Comparison of ENCODE assay signal across 23 mouse cellular contexts in the genomic region with DNA sequence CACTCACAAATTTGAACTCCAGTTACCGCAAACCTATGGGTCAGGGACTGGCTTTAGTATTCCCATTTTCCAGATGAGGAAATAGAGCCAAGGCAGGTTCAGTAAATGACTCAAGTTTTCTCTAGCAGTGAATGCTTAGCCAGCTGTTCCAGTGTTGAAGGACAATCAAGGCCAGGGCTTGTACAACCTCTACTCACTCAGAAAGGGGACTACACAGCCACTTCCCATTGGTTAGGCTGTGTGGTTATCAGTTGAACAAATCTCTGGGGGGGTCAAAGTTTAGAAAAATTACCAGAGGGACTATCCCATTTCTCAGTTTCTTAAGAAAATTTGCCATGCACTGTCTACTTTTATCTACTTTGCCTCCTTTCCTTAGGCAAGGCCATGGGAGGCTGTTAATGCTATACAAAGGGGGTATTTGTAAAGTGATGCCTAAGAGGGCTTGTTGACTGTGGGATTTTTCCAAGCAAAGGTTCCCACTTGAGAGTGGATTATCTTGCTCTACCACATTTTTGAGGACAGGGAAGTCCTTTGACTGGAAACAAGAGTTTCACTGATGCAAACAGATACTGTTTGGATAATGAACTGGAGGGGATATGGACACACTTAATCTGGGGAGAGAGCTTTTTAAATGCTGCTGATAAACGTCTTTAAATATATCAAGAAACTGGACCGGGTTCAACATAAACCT. TPM values are rescaled to one million over a fixed set of nuclear protein-coding genes. Genes with fewer than 3 reads are reported as not detected.
A peak's percentile ranks its signal among the peaks of the same experiment; 100 is the strongest.
DNase-seq lines count a peak whose midpoint lies in the region; ATAC-seq and TF ChIP-seq lines count a peak whose summit lies in the region.
"Had no signal": no experiment of that assay in that cellular context is flagged by ENCODE, and none has a peak within 500 bp of the region (broad histone marks: within the 10 kb centered on the region; RNA-seq: fewer than 3 reads in every experiment).

No protein-coding gene starts in this region.

- no peak for ATAC-seq in heart, embryonic 13.5 days (ENCODE audit: extremely low read depth, insufficient number of reproducible peaks, low FRiP score, low TSS enrichment)
- ATAC-seq in embryonic facial prominence, embryonic 14.5 days (ENCODE audit: low read depth) = peak; percentile 86
- ATAC-seq in lung, embryonic 14.5 days (ENCODE audit: insufficient read depth) = peak; percentile 84
- ATAC-seq in stomach, embryonic 14.5 days (ENCODE audit: insufficient number of reproducible peaks, insufficient read depth, low FRiP score, low read depth) = peak; percentile 87
- ATAC-seq: forebrain, embryonic 16.5 days; hindbrain, embryonic 16.5 days had no signal

- no peaks in the 10 kb centered on the region for H3K9me3 ChIP-seq in heart, embryonic 13.5 days
- no peaks in the 10 kb centered on the region for H3K9me3 ChIP-seq in embryonic facial prominence, embryonic 14.5 days (ENCODE audit: control insufficient read depth, low read length)
- H3K9me3 ChIP-seq in lung, embryonic 14.5 days (ENCODE audit: low read depth, low read length) = no peaks in the 10 kb centered on the region
- H3K9me3 ChIP-seq in stomach, embryonic 14.5 days (ENCODE audit: control insufficient read depth, low read depth, low read length) = peaks cover 3% of the 10 kb centered on the region; the same call in 1 of the 2 replicates
- H3K9me3 ChIP-seq: limb, embryonic 10.5 days; midbrain, embryonic 12.5 days; neural tube, embryonic 13.5 days had no signal

- no peak for DNase-seq in heart, adult 11 months
- DNase-seq in embryonic facial prominence, embryonic 14.5 days (ENCODE audit: low spot score) = peak; percentile 86
- DNase-seq in lung, embryonic 14.5 days = peak; percentile 85
- DNase-seq in right cerebral cortex, postnatal 36 days (ENCODE audit: low spot score in 2 of 2) = no peak
- DNase-seq in spleen, adult 12 weeks (ENCODE audit: low spot score) = no peak
- DNase-seq: adrenal gland, postnatal 25 days; B cell, adult 2 months; cerebellum, adult 18-20 months; gastrocnemius, adult 2 months; heart, adult 2 months; heart, postnatal 10 days; kidney, adult 8-10 months; right cerebral cortex, postnatal 4 days; thymus, adult 2 months had no signal

- peak overlapping the region; percentile 30; the same call in 1 of the 2 replicates for H3K27ac ChIP-seq in heart, embryonic 13.5 days (replicated peaks)
- no peak overlapping the region; the same call in 1 of the 2 replicates for H3K27ac ChIP-seq in embryonic facial prominence, embryonic 14.5 days (replicated peaks; ENCODE audit: low read depth, low read length)
- H3K27ac ChIP-seq in lung, embryonic 14.5 days (ENCODE audit: low read depth) = peak overlapping the region; percentile 72
- peak overlapping the region; percentile 71; the same call in 1 of the 2 replicates for H3K27ac ChIP-seq in stomach, embryonic 14.5 days (ENCODE audit: low read length)
- H3K27ac ChIP-seq: gastrocnemius, adult 2 months; heart, adult 2 months; layer of hippocampus, adult 2 months; limb, embryonic 10.5 days; midbrain, embryonic 12.5 days; neural tube, embryonic 13.5 days had no signal

- TF ChIP-seq CTCF in lung, embryonic 14.5 days (IDR thresholded peaks at IDR 0.05; ENCODE audit: low read depth) = no peak

- no peak overlapping the region for H3K4me3 ChIP-seq in heart, embryonic 13.5 days
- no peak overlapping the region for H3K4me3 ChIP-seq in embryonic facial prominence, embryonic 14.5 days (ENCODE audit: low read depth, low read length)
- H3K4me3 ChIP-seq in lung, embryonic 14.5 days (ENCODE audit: low read depth, low read length) = no peak overlapping the region
- no peak overlapping the region for H3K4me3 ChIP-seq in stomach, embryonic 14.5 days (ENCODE audit: low read depth, low read length)
- H3K4me3 ChIP-seq: gastrocnemius, adult 2 months; heart, adult 2 months; layer of hippocampus, adult 2 months; limb, embryonic 10.5 days; midbrain, embryonic 12.5 days; neural tube, embryonic 13.5 days had no signal

- WGBS in heart, embryonic 13.5 days = 53% methylated on average over 3 of the region's 3 CpGs
- WGBS in embryonic facial prominence, embryonic 14.5 days = 44% methylated on average over 3 of the region's 3 CpGs
- 48% methylated on average over 3 of the region's 3 CpGs for WGBS in lung, embryonic 14.5 days
- WGBS in stomach, embryonic 14.5 days = 49% methylated on average over 3 of the region's 3 CpGs

- no peak overlapping the region for H3K4me2 ChIP-seq in heart, embryonic 13.5 days
- H3K4me2 ChIP-seq in embryonic facial prominence, embryonic 14.5 days (ENCODE audit: low read depth, low read length) = no peak overlapping the region
- H3K4me2 ChIP-seq in lung, embryonic 14.5 days = no peak overlapping the region
- H3K4me2 ChIP-seq in stomach, embryonic 14.5 days (replicated peaks; ENCODE audit: low read depth, low read length) = no peak overlapping the region
- H3K4me2 ChIP-seq: liver, embryonic 11.5 days; midbrain, embryonic 12.5 days; neural tube, embryonic 13.5 days had no signal

- H3K36me3 ChIP-seq in heart, embryonic 13.5 days = no peaks in the 10 kb centered on the region
- H3K36me3 ChIP-seq in embryonic facial prominence, embryonic 14.5 days (ENCODE audit: control insufficient read depth, insufficient read depth, low read length) = no peaks in the 10 kb centered on the region
- no peaks in the 10 kb centered on the region for H3K36me3 ChIP-seq in lung, embryonic 14.5 days (ENCODE audit: insufficient read depth)
- no peaks in the 10 kb centered on the region for H3K36me3 ChIP-seq in stomach, embryonic 14.5 days (ENCODE audit: control insufficient read depth, insufficient read depth, low read length)
- H3K36me3 ChIP-seq: limb, embryonic 10.5 days; midbrain, embryonic 12.5 days; neural tube, embryonic 13.5 days had no signal

- H3K4me1 ChIP-seq in heart, embryonic 13.5 days = peaks cover 11% of the 10 kb centered on the region
- no peaks in the 10 kb centered on the region for H3K4me1 ChIP-seq in embryonic facial prominence, embryonic 14.5 days (ENCODE audit: control insufficient read depth, insufficient read depth, low read length)
- H3K4me1 ChIP-seq in lung, embryonic 14.5 days (ENCODE audit: insufficient read depth) = no peaks in the 10 kb centered on the region
- 0 out of 2 replicates have a peak, but pooled peaks cover 5% of the 10 kb centered on the region for H3K4me1 ChIP-seq in stomach, embryonic 14.5 days (ENCODE audit: control insufficient read depth, insufficient read depth, low read length)
- H3K4me1 ChIP-seq: limb, embryonic 10.5 days; midbrain, embryonic 12.5 days; neural tube, embryonic 13.5 days had no signal

- H3K27me3 ChIP-seq in heart, embryonic 13.5 days (replicated peaks) = no peaks in the 10 kb centered on the region
- H3K27me3 ChIP-seq in embryonic facial prominence, embryonic 14.5 days (replicated peaks; ENCODE audit: control insufficient read depth, insufficient read depth, low read length) = no peaks in the 10 kb centered on the region
- H3K27me3 ChIP-seq in lung, embryonic 14.5 days (ENCODE audit: insufficient read depth, low read length) = no peaks in the 10 kb centered on the region
- no peaks in the 10 kb centered on the region for H3K27me3 ChIP-seq in stomach, embryonic 14.5 days (ENCODE audit: control insufficient read depth, insufficient read depth, low read length)
- H3K27me3 ChIP-seq: midbrain, embryonic 12.5 days; neural tube, embryonic 13.5 days had no signal

- no peak overlapping the region for H3K9ac ChIP-seq in heart, embryonic 13.5 days
- H3K9ac ChIP-seq in embryonic facial prominence, embryonic 14.5 days (ENCODE audit: low read depth, low read length) = no peak overlapping the region
- H3K9ac ChIP-seq in lung, embryonic 14.5 days = no peak overlapping the region
- H3K9ac ChIP-seq in stomach, embryonic 14.5 days (replicated peaks; ENCODE audit: low read depth, low read length) = no peak overlapping the region
- H3K9ac ChIP-seq: midbrain, embryonic 12.5 days; neural tube, embryonic 13.5 days had no signal

RNA-seq across cellular contexts. Expression of a gene that starts 30.2 kb away (rescaled TPM):
- not detected in 2 replicates for polyA plus RNA-seq in heart, embryonic 13.5 days (2015; fragmentation: Nextera tagmentation; extraction: Ambion mirVana)
- polyA plus RNA-seq in embryonic facial prominence, embryonic 14.5 days (2014; fragmentation: Nextera tagmentation; extraction: Ambion mirVana) = not detected in 2 replicates
- not detected in 2 replicates for polyA plus RNA-seq in lung, embryonic 14.5 days (2014; fragmentation: Nextera tagmentation; extraction: Ambion mirVana)
- polyA plus RNA-seq in stomach, embryonic 14.5 days (2014; fragmentation: Nextera tagmentation; extraction: Ambion mirVana) = not detected in 2 replicates
- polyA plus RNA-seq: forebrain, embryonic 16.5 days; heart, adult 2 months; hindbrain, embryonic 16.5 days; limb, embryonic 10.5 days; liver, embryonic 11.5 days; midbrain, embryonic 12.5 days; neural tube, embryonic 13.5 days; thymus, adult 2 months had no signal

Comparison
In these comparisons a context has a peak if more than half of its experiments do, and no peak if none do; other contexts are left out.
1. DNase-seq: peak in embryonic facial prominence, embryonic 14.5 days (single experiment) and lung, embryonic 14.5 days (single experiment); none in heart, adult 11 months (single experiment), right cerebral cortex, postnatal 36 days (0 of 2) and spleen, adult 12 weeks (single experiment).